Mouse (Mus musculus): ENCODE measurements around the gene Elmo1. TPM values are rescaled to one million over a fixed set of nuclear protein-coding genes. Genes with fewer than 3 reads are reported as not detected.
A peak's percentile ranks its signal among the peaks of the same experiment; 100 is the strongest.

Gene Elmo1
- total RNA-seq, 2 experiments from 2014 or later = 62.1 to 131 TPM

DNA sequence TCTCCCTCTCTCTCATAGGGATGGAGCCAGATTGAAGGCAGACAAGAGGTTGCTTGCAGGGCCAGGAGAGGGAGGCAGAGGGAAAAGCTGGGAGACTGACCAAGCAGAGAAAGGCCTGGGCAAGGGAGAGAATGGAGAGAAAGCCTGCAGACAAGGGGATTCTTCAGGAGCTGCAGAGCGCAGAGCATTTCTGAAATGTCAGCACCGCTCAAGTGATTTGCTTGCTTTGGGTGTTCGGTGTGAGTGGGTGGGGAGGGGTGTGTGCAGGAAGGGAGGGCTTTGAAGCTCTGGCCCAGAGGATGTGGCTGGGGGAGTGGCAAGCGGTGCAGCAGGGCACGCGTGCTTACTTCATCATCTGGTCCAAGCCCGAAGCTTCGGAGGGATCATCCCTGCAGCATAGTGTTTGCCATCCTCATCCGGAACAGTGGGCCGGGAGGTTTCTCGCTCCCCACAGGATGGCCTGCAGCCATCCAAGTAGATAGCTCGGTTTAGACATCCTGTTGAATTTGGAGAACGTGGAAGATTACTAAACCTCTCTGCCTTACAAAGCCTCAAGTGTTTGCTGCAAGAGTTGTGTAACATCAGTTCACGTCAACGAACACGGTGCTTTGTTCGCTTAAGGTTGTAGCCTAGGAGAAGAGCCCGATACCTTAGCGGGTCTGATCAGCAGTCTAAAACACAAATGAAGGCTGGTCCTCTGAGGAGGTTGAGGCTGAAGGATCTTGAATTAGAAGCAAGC, 3.1 kb downstream of the Elmo1 start:
- ATAC-seq (replicated peaks; ENCODE audit: poor library complexity, severe bottlenecking) = peak; percentile 49

DNA sequence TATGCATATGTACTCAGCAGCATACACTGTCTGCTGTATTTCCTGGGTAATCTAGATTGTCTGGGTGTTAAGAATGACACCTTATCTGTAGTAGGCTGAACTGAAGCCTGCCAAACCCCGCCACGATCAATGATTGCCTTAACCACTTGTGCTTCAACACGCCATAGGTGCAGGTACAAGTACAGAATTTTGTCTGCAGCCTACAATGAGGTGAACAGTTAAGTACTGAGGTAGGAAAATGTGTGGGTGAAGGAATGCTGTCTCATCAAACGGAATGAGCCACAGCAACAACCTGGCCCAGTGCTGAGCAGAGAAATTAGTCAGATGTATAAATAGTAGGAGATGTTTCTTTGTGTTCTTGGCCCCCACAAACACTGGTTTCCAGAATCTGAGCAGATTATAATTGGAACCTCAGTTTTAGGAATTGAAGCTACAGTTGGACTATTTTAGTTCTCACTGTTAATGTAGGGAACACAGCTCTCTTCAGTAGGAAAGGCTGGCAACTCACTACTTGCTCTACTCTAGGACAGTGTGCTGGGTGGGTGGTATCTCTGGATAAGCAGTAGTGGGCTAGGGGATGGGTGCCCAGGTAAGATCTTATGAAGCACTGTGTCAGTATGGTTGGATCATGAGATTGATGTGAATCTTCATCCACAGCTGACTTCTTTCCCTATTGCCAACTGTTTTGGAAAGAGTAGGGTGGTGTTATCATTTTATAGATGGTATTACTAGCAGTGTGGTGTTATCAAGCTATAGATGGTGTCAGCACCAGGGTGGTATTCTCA, 4.7 kb downstream of the Elmo1 start:
- no peak for ATAC-seq (replicated peaks; ENCODE audit: poor library complexity, severe bottlenecking)

DNA sequence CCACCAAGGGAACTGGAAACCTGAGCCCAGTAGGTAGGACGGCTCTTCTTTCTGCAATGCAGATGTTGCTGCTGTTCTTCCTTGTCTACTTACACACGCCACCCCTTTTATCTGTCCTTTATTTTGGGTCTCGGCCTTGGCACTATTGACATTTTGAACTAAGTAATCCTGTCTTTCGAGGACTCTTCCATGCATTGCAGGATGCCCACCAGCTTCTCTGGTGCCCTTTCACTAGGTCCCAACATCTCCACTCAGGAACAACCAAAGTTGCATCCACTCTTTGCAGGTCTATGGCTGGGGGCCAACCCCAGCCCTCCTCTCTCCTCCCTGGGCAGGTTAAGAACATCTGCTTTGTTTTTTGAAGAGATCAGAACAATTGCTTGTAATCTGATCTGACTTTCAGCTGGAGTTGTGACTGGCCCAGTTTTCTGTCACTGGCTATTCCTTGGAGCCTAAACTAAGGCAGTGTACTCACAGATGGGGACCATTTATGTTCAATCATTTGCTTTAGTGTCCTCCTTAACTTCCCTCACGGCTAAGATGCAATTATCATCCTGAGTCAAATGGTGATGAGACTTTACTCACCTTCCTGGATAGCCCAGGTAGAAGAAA, 6.7 kb downstream of the Elmo1 start:
- no peak for ATAC-seq (replicated peaks; ENCODE audit: poor library complexity, severe bottlenecking)

DNA sequence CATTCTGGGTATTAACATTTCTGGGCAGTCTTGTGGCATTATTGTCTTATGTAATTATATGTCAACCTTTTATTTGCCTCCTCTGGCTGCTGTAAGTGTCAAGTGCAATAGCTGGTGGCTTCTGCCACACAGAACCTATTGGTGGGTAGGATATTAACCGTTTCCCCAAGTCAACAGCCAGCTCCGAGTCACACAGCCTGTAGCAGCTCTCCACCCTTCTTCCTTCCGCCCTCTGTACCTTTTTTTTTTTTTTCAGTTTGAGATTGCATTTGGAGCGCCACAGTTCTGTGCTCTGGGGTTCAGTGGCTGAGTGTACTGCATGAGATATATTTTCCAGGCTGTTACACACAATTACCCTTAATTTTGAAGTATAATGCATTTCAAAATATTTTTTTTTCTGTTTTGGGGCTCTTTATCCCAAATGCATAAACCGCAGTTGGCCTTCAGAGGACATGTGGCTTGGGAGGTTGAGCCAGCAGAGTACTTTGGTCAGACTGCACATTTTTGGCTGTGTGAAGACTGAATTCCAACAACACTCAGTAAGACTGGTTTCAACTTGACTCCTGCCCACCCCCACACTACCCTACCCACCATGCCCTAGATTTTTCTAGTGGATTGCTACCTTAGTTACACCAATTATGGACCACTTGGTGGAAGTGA, 7.7 kb downstream of the Elmo1 start:
- ATAC-seq (replicated peaks; ENCODE audit: poor library complexity, severe bottlenecking) = peak; percentile 45

DNA sequence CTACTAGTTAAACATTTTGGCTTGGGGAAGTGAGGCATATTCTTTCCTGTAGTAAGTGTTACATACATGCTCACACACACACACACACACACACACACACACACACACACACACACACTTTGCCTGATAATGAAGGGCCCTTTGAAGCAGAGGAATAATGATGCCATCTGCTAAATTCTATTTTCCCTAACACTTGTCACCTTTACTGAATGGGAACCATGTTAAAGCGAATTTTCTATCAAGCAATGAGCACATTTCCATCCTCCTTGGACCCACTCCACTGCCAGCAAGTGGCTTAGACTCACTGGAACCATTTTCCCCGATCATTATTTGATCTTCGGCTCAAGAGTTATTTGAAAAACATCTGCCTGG, 8.2 kb downstream of the Elmo1 start:
- 0 out of 2 replicates have a peak, but pooled peaks have one; percentile 8 for ATAC-seq (replicated peaks; ENCODE audit: poor library complexity, severe bottlenecking)

DNA sequence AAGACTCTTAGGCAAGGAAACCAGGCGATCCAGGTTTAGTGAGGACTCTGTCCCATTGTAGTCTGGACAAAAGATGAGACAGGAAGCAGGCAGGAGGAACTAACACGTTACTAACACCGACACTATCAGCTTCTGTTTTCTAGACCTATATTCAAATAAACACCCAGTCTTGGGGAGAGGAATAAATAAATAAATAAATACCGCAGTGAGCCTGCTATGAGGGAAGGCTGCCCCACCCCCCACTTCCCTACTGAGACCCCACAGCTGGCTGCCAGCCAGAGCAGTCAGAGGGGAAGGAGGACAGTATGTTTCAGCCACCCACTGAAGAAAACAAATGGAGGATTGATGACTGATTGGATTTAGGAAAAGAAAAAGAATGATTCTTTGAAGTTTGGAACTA, 9.2 kb downstream of the Elmo1 start:
- peak; percentile 43 for ATAC-seq (replicated peaks; ENCODE audit: poor library complexity, severe bottlenecking)

GRCm38 (mm10) chr13:20100357-20100756, 10.0 kb downstream of the Elmo1 start:
- no peak for ATAC-seq (replicated peaks; ENCODE audit: poor library complexity, severe bottlenecking)

DNA sequence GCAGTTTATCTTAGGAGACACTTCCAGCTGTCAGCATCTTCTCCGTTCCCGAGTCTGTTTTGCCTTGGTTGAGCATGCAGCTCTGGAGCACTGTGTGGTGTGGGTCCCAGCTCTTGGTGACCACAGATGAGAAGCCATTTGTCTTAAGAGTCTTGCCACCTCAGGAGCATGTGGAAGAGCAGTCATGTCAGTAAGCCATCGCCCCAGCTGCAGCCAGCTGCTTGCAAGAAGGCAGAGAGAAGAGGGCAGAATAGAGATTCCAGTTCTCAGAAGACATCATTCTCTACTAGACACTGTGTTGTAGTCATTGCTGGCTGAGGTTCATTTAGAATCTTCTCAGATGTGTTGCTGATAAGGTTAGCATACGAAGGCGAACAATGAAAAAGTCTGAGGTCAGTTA, 11.3 kb downstream of the Elmo1 start:
- ATAC-seq (replicated peaks; ENCODE audit: poor library complexity, severe bottlenecking) = no peak

DNA sequence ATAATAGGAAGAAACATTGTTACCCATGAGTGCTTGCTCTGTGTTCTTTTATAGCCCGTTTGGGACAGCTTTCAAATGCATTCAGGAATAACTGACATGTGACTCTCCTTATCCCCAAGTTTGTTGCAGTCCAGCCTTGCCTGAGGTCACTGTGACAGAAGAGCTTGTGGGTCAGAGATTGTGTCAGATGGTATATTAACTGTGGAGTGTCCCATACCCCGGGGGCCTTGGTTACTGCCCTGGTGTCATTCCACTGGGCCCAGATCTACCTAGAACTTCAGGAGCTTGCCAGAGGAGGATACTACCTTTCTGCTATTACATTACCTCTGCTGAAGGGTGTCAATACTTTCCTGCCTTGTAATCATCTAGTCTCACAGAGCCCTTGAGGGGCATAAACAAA, 14.4 kb downstream of the Elmo1 start:
- ATAC-seq (replicated peaks; ENCODE audit: poor library complexity, severe bottlenecking) = no peak

DNA sequence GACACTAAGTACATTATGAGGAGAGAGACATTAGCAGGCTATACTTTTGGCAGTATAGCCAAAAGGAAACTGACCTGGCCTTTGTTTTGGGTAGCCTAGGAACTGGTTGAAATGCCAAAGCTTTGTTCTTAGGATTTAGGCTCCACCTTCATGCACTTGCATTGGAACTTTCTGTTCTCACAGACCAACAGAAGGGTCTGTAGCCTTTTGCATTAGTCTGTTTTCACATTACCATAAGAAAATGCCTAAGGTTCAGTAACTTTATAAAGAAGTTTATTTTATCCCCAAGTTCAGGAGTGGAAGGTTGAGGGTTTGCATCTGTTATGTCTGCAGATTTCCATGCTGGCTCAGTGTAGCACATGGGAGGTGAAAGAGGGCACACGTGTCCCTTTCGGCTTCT, 15.6 kb downstream of the Elmo1 start:
- ATAC-seq (replicated peaks; ENCODE audit: poor library complexity, severe bottlenecking) = no peak

GRCm38 (mm10) chr13:20107953-20108498, 17.6 kb downstream of the Elmo1 start:
- ATAC-seq (replicated peaks; ENCODE audit: poor library complexity, severe bottlenecking) = peak; percentile 77

DNA sequence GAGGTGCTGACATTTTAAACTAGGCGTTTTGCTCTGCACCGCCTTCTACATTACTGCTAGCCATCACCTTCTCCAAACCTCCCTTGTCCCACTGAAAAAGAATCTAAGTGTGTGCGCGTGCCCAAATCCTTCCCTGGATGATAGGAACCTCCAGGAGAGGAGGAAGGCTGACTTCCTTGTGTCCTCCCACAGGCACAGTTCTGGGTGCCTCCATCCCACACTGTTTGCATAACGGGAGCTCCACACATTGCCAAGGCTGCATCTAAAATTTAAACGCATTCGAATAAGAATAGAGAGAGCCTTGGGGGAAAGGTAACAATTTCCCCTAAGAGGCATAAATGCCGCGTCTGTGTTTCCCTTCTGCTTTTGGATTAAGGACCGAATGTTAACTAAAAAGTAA, 18.6 kb downstream of the Elmo1 start:
- ATAC-seq (replicated peaks; ENCODE audit: poor library complexity, severe bottlenecking) = no peak

- no peak for ATAC-seq (replicated peaks; ENCODE audit: poor library complexity, severe bottlenecking)
Measured at GRCm38 (mm10) chr13:20109446-20109845, 19.1 kb downstream of the Elmo1 start.

DNA sequence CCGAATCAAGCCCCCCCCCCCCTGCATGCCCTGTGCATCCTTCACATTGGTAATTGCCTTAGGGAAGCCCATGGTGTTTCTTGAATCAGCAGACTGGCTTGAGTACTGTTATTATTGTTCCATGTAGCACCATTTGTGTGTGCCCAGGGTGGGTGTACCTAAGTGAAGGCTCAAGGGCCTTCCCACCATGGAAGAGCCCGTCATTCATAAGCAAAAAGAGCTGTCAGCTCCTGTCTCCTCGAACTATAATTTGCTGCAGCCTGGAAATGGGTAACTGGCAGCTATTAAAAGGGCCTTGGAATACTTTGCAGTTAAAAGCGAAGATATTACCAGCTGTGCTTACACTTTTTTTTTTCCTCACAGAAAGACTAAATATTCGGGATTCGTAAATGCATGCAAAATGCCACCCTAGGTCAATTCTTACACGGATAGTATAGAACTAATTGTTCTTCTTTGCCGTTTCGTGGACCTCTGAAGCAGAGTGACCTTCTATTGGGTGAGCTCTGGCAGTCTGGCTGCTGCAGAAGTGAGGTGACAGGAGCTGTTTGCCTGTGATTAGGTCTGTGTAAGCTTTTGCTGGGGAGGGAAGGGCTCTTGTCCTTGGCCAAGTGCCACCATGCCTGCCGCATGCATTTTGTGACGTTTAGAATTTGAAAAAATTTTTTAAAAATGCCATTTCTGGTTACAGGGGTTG, 19.7 kb downstream of the Elmo1 start:
- no peak for ATAC-seq (replicated peaks; ENCODE audit: poor library complexity, severe bottlenecking)

GRCm38 (mm10) chr13:20111256-20111800, 20.9 kb downstream of the Elmo1 start:
- peak; percentile 61 for ATAC-seq (replicated peaks; ENCODE audit: poor library complexity, severe bottlenecking)

- ATAC-seq (replicated peaks; ENCODE audit: poor library complexity, severe bottlenecking) = 0 out of 2 replicates have a peak, but pooled peaks have one; percentile 7
Measured at GRCm38 (mm10) chr13:20115131-20115907, 24.9 kb downstream of the Elmo1 start.

- ATAC-seq (replicated peaks; ENCODE audit: poor library complexity, severe bottlenecking) = no peak
Measured at GRCm38 (mm10) chr13:20116019-20116418, 25.6 kb downstream of the Elmo1 start.

DNA sequence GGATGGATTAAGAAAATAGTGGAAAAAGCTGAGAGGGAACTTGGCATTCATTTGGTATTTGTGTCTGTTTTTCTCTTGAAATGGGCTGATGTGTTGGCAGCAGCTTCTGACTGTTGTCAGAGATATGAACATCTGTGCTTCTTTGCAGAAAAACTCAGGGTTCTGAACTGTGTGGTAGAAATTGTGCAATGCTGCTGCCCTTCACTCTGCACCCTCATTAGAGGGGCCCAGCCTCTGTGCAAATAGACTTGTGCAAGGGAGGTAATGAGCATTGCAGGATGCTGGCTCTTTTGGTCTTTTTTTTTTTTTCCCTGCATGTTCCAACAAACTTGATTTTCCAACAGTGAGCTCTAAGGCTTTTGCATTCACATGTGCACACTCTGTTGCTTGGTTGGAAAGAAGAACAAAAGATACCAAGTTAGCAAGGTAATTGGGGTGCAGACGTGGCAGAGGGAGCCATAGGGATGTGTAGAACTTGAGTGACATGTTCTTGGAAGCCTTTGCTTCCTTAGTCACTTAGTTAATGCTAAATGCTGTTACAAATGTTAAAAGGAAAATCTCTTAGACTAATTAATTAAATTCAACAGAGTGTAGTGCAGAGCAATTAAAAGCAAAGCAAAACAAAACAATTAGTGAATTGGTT, 26.6 kb downstream of the Elmo1 start:
- peak; percentile 78 for ATAC-seq (replicated peaks; ENCODE audit: poor library complexity, severe bottlenecking)

All from granulocyte monocyte progenitor cell, adult 5-6 weeks (primary cell).